Mouse (Mus musculus) brain, adult 2 months (tissue): ENCODE results near the gene Smarcc1.
"Not testable (repeated sequence)": the region's sequence is repeated elsewhere in the genome, so short reads cannot be mapped to it uniquely, and the experiment has no call there.

Source experiments
- DNase-seq: peaks from one replicate; pipeline ENCODE4 v3.0.0; 2011; ENCODE audit warnings: low read depth, low spot score

The Smarcc1 gene

DNA sequence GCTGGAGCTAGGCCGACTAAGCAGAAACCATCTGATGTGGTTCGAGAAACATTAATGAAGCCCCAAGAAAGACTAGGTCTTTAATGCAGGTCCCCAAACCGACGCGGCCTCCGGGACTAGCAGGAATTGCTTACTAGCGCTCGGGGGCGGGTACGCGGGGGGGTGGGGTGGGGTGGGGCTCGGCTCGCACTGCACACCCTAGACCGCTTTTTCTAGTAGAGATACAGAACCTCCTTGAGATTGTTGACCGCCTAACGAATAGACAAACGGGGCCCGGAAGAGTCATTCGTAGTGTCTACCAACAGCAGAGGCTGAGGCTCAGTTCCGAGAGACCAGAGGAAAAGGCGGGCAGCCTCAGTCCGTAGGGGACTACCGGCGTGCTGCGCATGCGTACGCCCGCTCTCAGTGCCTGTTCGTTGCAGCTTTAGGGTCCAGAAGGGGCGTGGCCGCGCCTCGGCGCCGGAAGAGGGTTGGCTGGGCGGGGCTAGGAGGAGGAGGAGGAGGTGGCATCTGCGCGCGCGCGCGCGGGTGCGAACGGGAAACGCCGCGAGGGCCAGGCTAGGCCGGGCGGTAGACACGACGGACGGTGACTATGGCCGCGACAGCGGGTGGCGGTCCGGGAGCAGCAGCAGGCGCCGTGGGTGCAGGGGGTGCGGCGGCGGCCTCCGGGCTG lies 14.2 kb downstream of the Smarcc1 start:
- DNase-seq: peak; percentile 99

- peak; percentile 33 for DNase-seq
These were observed 14.7 kb downstream of the Smarcc1 start for GRCm38 (mm10) chr9:110132201-110132605.

GRCm38 (mm10) chr9:110132921-110133320 lies 15.4 kb downstream of the Smarcc1 start:
- DNase-seq: no peak

DNA sequence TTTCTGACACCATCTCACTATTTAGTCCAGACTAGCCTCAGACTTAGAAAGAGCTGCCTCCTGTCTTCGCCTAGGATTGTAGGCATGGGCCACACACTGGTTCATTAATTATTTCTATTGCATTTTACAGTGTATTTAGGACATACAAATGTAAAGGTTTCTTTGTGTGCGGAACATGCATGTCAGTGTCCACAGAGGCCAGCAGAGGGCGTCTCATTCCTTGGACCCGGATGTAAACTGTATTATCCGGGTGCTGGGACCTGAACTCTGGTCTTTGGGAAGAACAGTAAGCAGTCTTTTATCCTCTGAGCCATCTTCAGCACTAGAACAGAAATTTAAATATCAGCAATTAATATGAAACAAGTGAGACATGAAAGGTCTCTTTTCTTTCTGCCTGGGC lies 16.7 kb downstream of the Smarcc1 start:
- DNase-seq: no peak

DNA sequence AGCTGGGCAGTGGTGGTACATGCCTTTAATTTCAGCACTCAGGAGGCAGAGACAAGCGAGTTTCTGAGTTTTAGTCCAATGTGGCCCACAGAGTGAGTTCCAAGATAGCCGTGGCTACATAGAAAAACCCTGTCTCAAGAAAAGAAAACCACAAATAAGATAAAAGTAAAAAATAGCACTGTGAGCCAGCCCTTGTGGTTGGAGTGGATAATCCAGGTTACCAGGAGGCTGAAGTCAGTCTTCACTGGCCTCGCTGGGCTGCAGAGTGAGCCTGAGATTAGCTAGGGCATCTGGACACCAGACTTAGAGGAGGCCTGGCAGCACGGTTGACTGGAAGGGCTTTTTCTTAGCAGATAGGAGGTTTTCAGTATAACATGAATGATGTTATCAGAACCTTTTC lies 21.6 kb downstream of the Smarcc1 start:
- no peak for DNase-seq

- DNase-seq: no peak
These were observed 24.6 kb downstream of the Smarcc1 start for GRCm38 (mm10) chr9:110142097-110142496.

DNA sequence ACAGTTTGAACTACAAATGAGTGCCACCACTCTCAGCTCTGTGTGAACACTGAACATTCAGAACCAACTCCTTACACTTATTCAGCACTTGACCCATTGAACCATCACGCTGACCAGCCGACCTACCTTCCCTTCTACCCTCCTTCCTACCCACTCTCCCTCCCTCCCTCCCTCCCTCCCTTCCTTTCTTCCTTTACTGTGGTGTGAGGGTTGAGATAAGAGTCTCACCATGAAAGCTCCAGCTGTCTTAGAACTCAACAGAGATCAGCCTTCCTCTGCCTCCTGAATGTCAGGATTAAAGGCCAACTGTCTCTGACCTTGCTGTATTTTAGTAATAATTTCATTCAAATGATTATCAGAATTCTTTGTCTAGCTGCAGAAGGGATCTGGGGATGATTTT lies 31.1 kb downstream of the Smarcc1 start:
- DNase-seq: no peak

- DNase-seq: no peak
These were observed 41.5 kb downstream of the Smarcc1 start for GRCm38 (mm10) chr9:110159036-110159435.

DNA sequence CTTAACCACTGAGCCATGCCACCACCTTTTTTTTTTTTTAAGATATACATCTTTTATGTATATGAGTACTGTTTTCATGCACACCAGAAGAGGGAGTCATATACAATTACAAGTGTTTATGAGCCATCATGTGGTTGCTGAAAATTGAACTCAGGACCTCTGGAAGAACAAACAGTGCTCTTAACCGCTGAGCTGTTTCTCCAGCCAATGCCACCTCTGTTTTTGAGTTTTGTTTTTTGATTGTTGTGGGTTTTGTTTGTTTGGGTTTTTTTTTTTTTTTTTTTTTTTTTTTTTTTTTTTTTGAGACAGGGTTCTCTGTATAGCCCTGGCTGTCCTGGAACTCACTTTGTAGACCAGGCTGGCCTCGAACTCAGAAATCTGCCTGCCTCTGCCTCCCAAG lies 43.0 kb downstream of the Smarcc1 start:
- DNase-seq: not testable (repeated sequence)

- no peak for DNase-seq
These were observed 44.9 kb downstream of the Smarcc1 start for GRCm38 (mm10) chr9:110162441-110162840.

GRCm38 (mm10) chr9:110163071-110163470 lies 45.6 kb downstream of the Smarcc1 start:
- DNase-seq: no peak

DNA sequence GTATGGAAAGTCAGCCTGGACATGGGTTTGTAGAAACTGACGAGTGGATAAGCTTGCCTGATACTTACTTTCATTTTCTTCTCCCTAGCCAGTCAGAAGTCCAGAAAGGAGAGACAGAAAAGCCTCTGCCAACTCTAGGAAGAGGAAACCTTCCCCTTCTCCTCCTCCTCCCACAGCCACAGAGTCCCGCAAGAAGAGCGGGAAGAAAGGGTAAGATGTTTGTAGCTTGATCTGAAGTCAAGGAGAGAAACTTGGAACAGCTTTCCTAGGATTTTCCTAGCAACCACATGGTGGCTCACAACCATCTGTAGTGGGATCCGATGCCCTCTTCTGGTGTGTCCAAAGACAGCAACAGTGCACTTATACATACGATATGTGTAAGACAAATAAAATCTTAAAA lies 53.4 kb downstream of the Smarcc1 start:
- DNase-seq: peak; percentile 57

DNA sequence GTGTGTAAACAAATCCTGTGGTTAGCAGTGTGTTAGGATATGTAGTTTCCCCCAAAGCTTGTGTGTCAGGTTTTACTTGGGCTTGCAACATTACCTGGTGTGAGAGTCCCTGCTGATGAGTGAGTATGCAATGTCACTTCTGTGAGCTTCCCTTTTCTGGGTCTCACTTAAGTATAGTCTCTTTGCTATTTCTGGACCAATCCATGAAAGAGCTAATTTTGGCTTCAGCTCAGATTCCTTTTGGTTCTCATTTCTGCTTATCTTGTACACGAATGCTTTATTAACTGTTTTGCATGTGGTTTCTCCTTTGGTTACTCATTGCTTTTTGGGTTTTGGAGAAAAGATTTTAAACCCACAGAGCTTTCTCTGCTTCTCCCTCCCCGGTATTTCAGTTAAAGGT lies 82.4 kb downstream of the Smarcc1 start:
- DNase-seq: peak; percentile 54

DNA sequence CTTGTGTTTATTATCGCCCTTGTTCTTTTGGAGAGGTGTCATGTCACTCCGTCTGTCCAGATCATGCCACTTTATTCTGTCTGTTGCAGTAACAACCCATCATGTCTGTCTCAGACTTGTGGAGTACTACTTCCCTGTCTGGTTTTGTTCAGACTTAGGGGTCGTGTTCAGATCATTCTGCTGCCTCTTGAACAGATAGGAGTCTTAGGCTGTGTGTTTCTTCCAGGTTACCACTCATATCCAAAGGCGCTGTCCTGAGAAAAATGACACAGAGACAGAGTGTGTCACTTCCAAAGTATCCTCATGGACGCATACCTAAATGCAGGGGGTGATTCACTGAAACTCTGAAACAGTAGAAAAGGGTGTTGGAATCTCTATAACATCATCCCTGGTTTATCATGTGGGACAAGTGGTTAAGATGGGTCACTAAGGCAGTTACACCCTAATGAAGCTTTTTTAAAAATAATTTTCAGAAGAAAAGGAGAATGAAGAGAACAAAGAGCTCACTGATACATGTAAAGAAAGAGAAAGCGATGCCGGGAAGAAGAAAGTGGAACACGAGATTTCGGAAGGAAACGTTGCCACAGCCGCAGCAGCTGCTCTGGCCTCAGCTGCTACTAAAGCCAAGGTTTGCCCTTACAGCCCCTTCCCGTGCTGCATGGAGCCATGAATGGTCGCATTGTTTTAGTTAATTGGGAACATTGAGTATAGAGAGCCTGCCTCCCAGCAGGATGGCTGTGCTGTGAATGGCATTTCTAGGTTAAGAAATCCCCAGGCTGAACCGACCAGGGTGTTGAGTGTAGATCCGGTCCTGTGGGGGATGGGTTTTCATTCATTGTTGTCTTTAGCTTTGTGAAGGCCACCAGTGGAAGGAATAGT lies 88.3 kb downstream of the Smarcc1 start:
- DNase-seq: peak; percentile 81

DNA sequence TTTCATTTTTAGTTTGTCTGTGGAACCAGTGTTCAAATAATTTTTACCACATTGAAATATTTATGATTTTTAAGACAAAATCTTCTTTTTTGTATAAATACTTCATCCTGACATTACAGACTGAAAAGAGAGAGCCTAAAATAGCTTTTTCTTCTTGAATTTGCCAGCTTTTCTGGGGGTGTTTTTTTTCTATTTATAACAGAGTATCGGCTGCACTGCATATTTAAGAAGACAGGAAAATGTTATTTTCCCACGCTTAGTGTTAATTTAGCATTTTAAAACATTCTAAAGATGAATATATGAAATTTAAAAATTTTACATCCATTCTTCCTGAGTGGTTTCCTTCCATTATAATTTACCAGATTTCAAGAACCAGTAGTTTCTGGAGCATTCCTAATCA lies 88.9 kb downstream of the Smarcc1 start:
- DNase-seq: peak; percentile 66

GRCm38 (mm10) chr9:110208265-110208664 lies 90.8 kb downstream of the Smarcc1 start:
- peak; percentile 16 for DNase-seq

DNA sequence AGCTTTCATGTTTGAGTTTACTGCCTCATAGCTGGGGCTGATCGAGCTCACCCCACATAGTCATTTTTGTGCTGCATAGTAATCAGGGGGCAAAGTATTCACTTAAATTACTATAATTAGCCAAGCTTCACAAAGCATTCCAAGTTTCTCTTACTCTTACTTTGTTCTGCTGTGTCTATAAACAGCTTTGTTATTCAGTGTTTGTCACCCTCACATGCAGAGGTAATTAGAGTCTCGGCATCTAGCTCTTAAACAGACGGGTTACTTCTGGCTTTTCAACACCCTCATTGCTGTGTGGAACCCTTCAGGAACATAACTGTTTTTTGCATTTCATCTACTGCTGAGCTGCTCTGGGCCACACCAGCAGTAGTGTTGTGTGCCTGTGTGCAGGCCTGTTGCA lies 91.5 kb downstream of the Smarcc1 start:
- peak; percentile 80 for DNase-seq

GRCm38 (mm10) chr9:110224273-110224672 lies 106.8 kb downstream of the Smarcc1 start:
- DNase-seq: no peak

GRCm38 (mm10) chr9:110226191-110226590 lies 108.7 kb downstream of the Smarcc1 start:
- DNase-seq: no peak

- DNase-seq: no peak
These were observed 111.2 kb downstream of the Smarcc1 start for GRCm38 (mm10) chr9:110228671-110229070.

DNA sequence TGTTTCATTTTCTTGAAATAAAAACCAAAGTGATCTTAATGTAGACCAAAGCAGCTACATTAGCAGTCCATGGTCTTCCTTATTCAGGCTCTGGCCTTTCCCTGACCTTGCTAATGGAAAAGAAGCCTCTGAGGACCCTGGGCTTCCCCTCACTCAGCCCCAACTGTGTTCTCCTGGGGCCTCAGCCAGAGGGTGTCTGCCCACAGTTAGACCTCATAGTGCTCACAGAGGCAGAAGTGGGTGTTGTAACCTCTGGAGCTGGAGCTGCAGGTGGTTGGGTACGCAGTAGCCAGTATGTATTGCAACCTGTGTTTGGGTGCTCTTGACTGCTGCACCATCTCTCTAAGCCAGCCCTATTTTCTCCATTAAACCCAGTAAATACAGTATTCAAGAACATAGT lies 111.6 kb downstream of the Smarcc1 start:
- DNase-seq: no peak

GRCm38 (mm10) chr9:110229566-110230248 lies 112.2 kb downstream of the Smarcc1 start:
- DNase-seq: peak; percentile 85
